Mouse (Mus musculus) liver, embryonic 14.5 days (tissue): ENCODE data around the gene Wdr25. TPM values are rescaled to one million over a fixed set of nuclear protein-coding genes. Genes with fewer than 3 reads are reported as not detected.
A peak's percentile ranks its signal among the peaks of the same experiment; 100 is the strongest.

Experiments
- ATAC-seq: fragments of 200-750 bp; cut with Nextera tagmentation; 2 replicates; pipeline ENCODE4 v1.8.0; 2017; ENCODE audit warnings: moderate number of reproducible peaks, mild to moderate bottlenecking, moderate library complexity; ENCODE audit not compliant: insufficient read depth
- DNase-seq, 3 experiments: peaks; one replicate each; pipeline ENCODE4 v3.0.0-alpha.2; 2012 to 2013; ENCODE audit warnings: low read depth in 3 of 3, low spot score in 3 of 3
- H3K27ac ChIP-seq: fragments of 300-500 bp; sonication (generic); 2 replicates; pipeline ENCODE4 v1.5.1; 2014; ENCODE audit warnings: moderate library complexity, mild to moderate bottlenecking, control low read depth, inconsistent platforms
- H3K27me3 ChIP-seq: fragments of 300-500 bp; sonication (generic); 2 replicates; pipeline ENCODE4 v1.6.1; 2014; ENCODE audit warnings: mild to moderate bottlenecking, low read length, moderate library complexity; ENCODE audit not compliant: control insufficient read depth, insufficient read depth
- H3K36me3 ChIP-seq: fragments of 300-500 bp; sonication (generic); replicated peaks from 2 replicates; pipeline ENCODE4 v1.6.1; 2014; ENCODE audit warnings: low read depth; ENCODE audit not compliant: control insufficient read depth, insufficient read depth
- H3K4me1 ChIP-seq, 2 experiments: fragments of 200-500 bp in 1 of 2; fragments of 300-500 bp in 1 of 2; sonication (generic) in 1 of 2; replicated peaks; 2 replicates each; pipeline ENCODE4 v1.6.1; 2012 to 2014; ENCODE audit warnings: antibody characterized with exemption in 1 of 2, inconsistent platforms in 1 of 2, low read length in 1 of 2; ENCODE audit not compliant: control insufficient read depth in 2 of 2, insufficient read depth in 2 of 2
- H3K4me2 ChIP-seq: fragments of 300-500 bp; sonication (generic); 2 replicates; pipeline ENCODE4 v1.6.1; 2014; ENCODE audit warnings: low read depth, mild to moderate bottlenecking, control low read depth, moderate library complexity
- H3K4me3 ChIP-seq, 2 experiments: fragments of 200-500 bp in 1 of 2; fragments of 300-500 bp in 1 of 2; sonication (generic) in 1 of 2; 2 replicates each; pipeline ENCODE4 v1.5.1; 2012 to 2014; ENCODE audit warnings: low read depth in 2 of 2, low read length in 2 of 2, mild to moderate bottlenecking in 2 of 2, control low read depth in 1 of 2, inconsistent platforms in 1 of 2, moderate library complexity in 1 of 2; ENCODE audit not compliant: insufficient read depth in 1 of 2
- H3K9ac ChIP-seq: fragments of 300-500 bp; sonication (generic); replicated peaks from 2 replicates; pipeline ENCODE4 v1.6.1; 2014; ENCODE audit warnings: mild to moderate bottlenecking, control low read depth, moderate library complexity
- H3K9me3 ChIP-seq: fragments of 300-500 bp; sonication (generic); 2 replicates; pipeline ENCODE4 v1.6.1; 2016; ENCODE audit warnings: low read length, mixed read lengths; ENCODE audit not compliant: control insufficient read depth
- CTCF ChIP-seq: IDR thresholded peaks from 2 replicates; pipeline ENCODE4 v1.5.1; 2016; ENCODE audit warnings: antibody characterized with exemption, low read depth, control low read depth
- EP300 ChIP-seq: IDR thresholded peaks from 2 replicates; pipeline ENCODE4 v1.6.1; 2016; ENCODE audit warnings: antibody characterized with exemption, low read depth
- WGBS: fragments of 180-500 bp; shearing (Covaris S2); extraction: QIAGEN DNeasy Blood & Tissue Kit; methylation state at CpG from one replicate; pipeline ENCODE4 v1.1.7; 2014; ENCODE audit not compliant: insufficient replicate concordance; 5-methylcytosine and 5-hydroxymethylcytosine counted together
- polyA plus RNA-seq, 2 experiments: library from polyadenylated mRNA; depleted of rRNA in 1 of 2; stranded (reverse) in 1 of 2; unstranded in 1 of 2; fragments of >200 nt; fragmentation: Nextera tagmentation in 1 of 2; extraction: Ambion mirVana in 1 of 2; gene quantifications; 2 replicates each; pipeline versions ENCODE4 v1.2.1 to v1.2.3; 2012 to 2014

Wdr25 gene
- polyA plus RNA-seq, 2 experiments = 1.2 to 3.7 TPM

GRCm38 (mm10) chr12:108880606-108881005, 12.8 kb upstream of the Wdr25 start:
- peaks cover 6% of the 10 kb centered on the region; the same call in 1 of the 2 replicates for H3K36me3 ChIP-seq
- H3K4me1 ChIP-seq = no peaks in the 10 kb centered on the region
- TF ChIP-seq CTCF (no peak), EP300 (no peak)
- H3K4me3 ChIP-seq = no peak overlapping the region
- H3K9me3 ChIP-seq = no peaks in the 10 kb centered on the region
- H3K9ac ChIP-seq = no peak overlapping the region
- WGBS = 84% methylated on average over 5 of the region's 5 CpGs
- DNase-seq (no peak), ATAC-seq (no peak)
- H3K27ac ChIP-seq = no peak overlapping the region
- H3K4me2 ChIP-seq = no peak overlapping the region
- H3K27me3 ChIP-seq = no peaks in the 10 kb centered on the region

- no peak for ATAC-seq
- 72% methylated on average over 3 of the region's 3 CpGs for WGBS
- Histone ChIP-seq H3K27me3 (no peaks in the 10 kb centered on the region), H3K27ac (no peak overlapping the region), H3K9me3 (no peaks in the 10 kb centered on the region), H3K4me1 (no peaks in the 10 kb centered on the region), H3K4me3 (no peak overlapping the region), H3K9ac (no peak overlapping the region), H3K4me2 (no peak overlapping the region), H3K36me3 (peaks cover 6% of the 10 kb centered on the region; the same call in 1 of the 2 replicates)
- DNase-seq = no peak
- no peak for TF ChIP-seq CTCF
- TF ChIP-seq EP300 = no peak
These were observed 12.2 kb upstream of the Wdr25 start for GRCm38 (mm10) chr12:108881192-108881591.

- no peak overlapping the region for H3K4me3 ChIP-seq
- no peaks in the 10 kb centered on the region for H3K27me3 ChIP-seq
- no peak for TF ChIP-seq EP300
- no peak for TF ChIP-seq CTCF
- WGBS = 83% methylated on average over 8 of the region's 8 CpGs
- no peak overlapping the region for H3K27ac ChIP-seq
- ATAC-seq (no peak), DNase-seq (no peak)
- no peak overlapping the region for H3K9ac ChIP-seq
- H3K36me3 ChIP-seq = peaks cover 6% of the 10 kb centered on the region; the same call in 1 of the 2 replicates
- no peaks in the 10 kb centered on the region for H3K4me1 ChIP-seq
- no peak overlapping the region for H3K4me2 ChIP-seq
- no peaks in the 10 kb centered on the region for H3K9me3 ChIP-seq
These were observed 10.7 kb upstream of the Wdr25 start for GRCm38 (mm10) chr12:108882776-108883175.

- TF ChIP-seq CTCF = no peak
- TF ChIP-seq EP300 = no peak
- no peaks in the 10 kb centered on the region for H3K36me3 ChIP-seq
- no peak overlapping the region for H3K27ac ChIP-seq
- no peaks in the 10 kb centered on the region for H3K4me1 ChIP-seq
- no peaks in the 10 kb centered on the region for H3K9me3 ChIP-seq
- no peak overlapping the region for H3K9ac ChIP-seq
- H3K27me3 ChIP-seq = no peaks in the 10 kb centered on the region
- DNase-seq = no peak
- H3K4me2 ChIP-seq = no peak overlapping the region
- 67% methylated on average over 1 of the region's 1 CpGs for WGBS
- ATAC-seq = no peak
- no peak overlapping the region for H3K4me3 ChIP-seq
These were observed 7.5 kb upstream of the Wdr25 start for GRCm38 (mm10) chr12:108885906-108886305.

- no peak for TF ChIP-seq CTCF
- no peak for TF ChIP-seq EP300
- DNase-seq (no peak), ATAC-seq (peak; percentile 22; the same call in 1 of the 2 replicates)
- H3K36me3 ChIP-seq = no peaks in the 10 kb centered on the region
- H3K9ac ChIP-seq = no peak overlapping the region
- no peaks in the 10 kb centered on the region for H3K9me3 ChIP-seq
- no peaks in the 10 kb centered on the region for H3K27me3 ChIP-seq
- H3K4me1 ChIP-seq = no peaks in the 10 kb centered on the region
- no peak overlapping the region for H3K4me2 ChIP-seq
- no peak overlapping the region for H3K27ac ChIP-seq
- WGBS = 71% methylated on average over 4 of the region's 4 CpGs
- no peak overlapping the region for H3K4me3 ChIP-seq
These were observed 6.4 kb upstream of the Wdr25 start for GRCm38 (mm10) chr12:108887077-108887476.
